Mouse (Mus musculus) embryonic facial prominence, embryonic 14.5 days (tissue): Measurements from ENCODE around the gene Anks1b. TPM values are rescaled to one million over a fixed set of nuclear protein-coding genes. Genes with fewer than 3 reads are reported as not detected.
A peak's percentile ranks its signal among the peaks of the same experiment; 100 is the strongest.

Source experiments
- ATAC-seq: fragments of 200-750 bp; cut with Nextera tagmentation; 2 replicates; pipeline ENCODE4 v1.8.0; 2017; ENCODE audit warnings: low read depth, moderate number of reproducible peaks, moderate TSS enrichment
- DNase-seq: peaks from one replicate; pipeline ENCODE4 v3.0.0-alpha.2; 2015; ENCODE audit warnings: low spot score
- H3K27ac ChIP-seq: fragments of 300-500 bp; sonication (generic); replicated peaks from 2 replicates; pipeline ENCODE4 v1.5.1; 2014; ENCODE audit warnings: low read depth, mild to moderate bottlenecking, low read length, moderate library complexity
- H3K27me3 ChIP-seq: fragments of 300-500 bp; sonication (generic); replicated peaks from 2 replicates; pipeline ENCODE4 v1.6.1; 2014; ENCODE audit warnings: low read length; ENCODE audit not compliant: control insufficient read depth, insufficient read depth
- H3K36me3 ChIP-seq: fragments of 300-500 bp; sonication (generic); 2 replicates; pipeline ENCODE4 v1.6.1; 2014; ENCODE audit warnings: low read length, mixed read lengths; ENCODE audit not compliant: control insufficient read depth, insufficient read depth
- H3K4me1 ChIP-seq: fragments of 300-500 bp; sonication (generic); 2 replicates; pipeline ENCODE4 v1.6.1; 2014; ENCODE audit warnings: antibody characterized with exemption, low read length; ENCODE audit not compliant: control insufficient read depth, insufficient read depth
- H3K4me2 ChIP-seq: fragments of 300-500 bp; sonication (generic); 2 replicates; pipeline ENCODE4 v1.6.1; 2014; ENCODE audit warnings: low read depth, mild to moderate bottlenecking, low read length, moderate library complexity, mixed read lengths
- H3K4me3 ChIP-seq: fragments of 300-500 bp; sonication (generic); 2 replicates; pipeline ENCODE4 v1.5.1; 2014; ENCODE audit warnings: low read depth, mild to moderate bottlenecking, low read length
- H3K9ac ChIP-seq: fragments of 300-500 bp; sonication (generic); 2 replicates; pipeline ENCODE4 v1.6.1; 2014; ENCODE audit warnings: low read depth, mild to moderate bottlenecking, low read length, moderate library complexity, mixed read lengths
- H3K9me3 ChIP-seq: fragments of 300-500 bp; sonication (generic); 2 replicates; pipeline ENCODE4 v1.6.1; 2016; ENCODE audit warnings: low read length; ENCODE audit not compliant: control insufficient read depth
- WGBS: fragments of 180-500 bp; shearing (Covaris S2); extraction: QIAGEN DNeasy Blood & Tissue Kit; methylation state at CpG from one replicate; pipeline ENCODE4 v1.1.7; 2014; 5-methylcytosine and 5-hydroxymethylcytosine counted together
- polyA plus RNA-seq: library from polyadenylated mRNA; unstranded; fragments of >200 nt; fragmentation: Nextera tagmentation; extraction: Ambion mirVana; gene quantifications from 2 replicates; pipeline ENCODE4 v1.2.1, GENCODE M21; 2014

The Anks1b gene
- polyA plus RNA-seq, 1 experiment from 2014 or later = 2.2 TPM

DNA sequence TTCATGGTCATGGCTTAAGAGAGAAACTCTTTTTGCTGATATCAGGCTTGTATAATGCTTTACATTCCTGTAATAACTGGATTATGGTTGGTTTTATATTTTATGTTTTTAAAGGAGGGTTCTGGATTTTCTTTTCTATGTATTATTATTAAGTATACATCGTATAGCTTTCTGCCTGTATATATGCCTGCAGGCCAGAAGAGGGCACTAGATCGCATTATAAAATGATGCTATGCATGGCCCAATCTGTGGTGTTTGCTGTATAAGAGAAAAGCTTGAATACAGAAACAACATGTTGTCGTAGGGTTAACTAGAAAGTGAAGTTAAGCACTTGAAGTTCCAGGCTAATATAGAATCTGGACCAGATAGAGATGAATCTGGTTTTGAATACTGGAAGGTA, 362.0 kb downstream of the Anks1b start:
- Histone ChIP-seq H3K36me3 (no peaks in the 10 kb centered on the region), H3K9me3 (no peaks in the 10 kb centered on the region), H3K4me3 (no peak overlapping the region), H3K27ac (no peak overlapping the region), H3K27me3 (no peaks in the 10 kb centered on the region), H3K9ac (no peak overlapping the region), H3K4me2 (no peak overlapping the region), H3K4me1 (no peaks in the 10 kb centered on the region)
- 64% methylated on average over 3 of the region's 3 CpGs for WGBS
- no peak for DNase-seq
- no peak for ATAC-seq

DNA sequence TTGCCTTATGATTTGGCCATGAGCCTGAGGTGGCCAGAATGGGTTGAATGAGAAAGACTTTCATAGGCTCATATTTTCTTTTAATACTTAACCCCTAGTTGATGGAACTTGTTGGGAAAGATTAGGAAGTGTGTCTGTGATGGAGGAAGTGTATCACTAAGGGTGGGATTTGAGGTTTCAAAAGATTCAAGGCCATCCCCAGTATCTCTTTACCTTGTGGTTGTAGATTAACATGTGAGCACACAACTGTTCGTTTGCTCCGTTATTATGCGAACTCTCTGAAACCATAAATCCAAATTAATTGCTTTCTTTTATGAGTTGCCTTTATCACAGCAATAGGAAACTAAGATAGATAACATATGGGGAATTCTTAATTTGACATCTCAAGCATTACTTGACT, 364.0 kb downstream of the Anks1b start:
- DNase-seq = no peak
- H3K9ac ChIP-seq = no peak overlapping the region
- no peak overlapping the region for H3K4me3 ChIP-seq
- no peaks in the 10 kb centered on the region for H3K9me3 ChIP-seq
- no peak overlapping the region for H3K4me2 ChIP-seq
- no peaks in the 10 kb centered on the region for H3K4me1 ChIP-seq
- WGBS = 96% methylated on average over 3 of the region's 3 CpGs
- H3K27ac ChIP-seq = no peak overlapping the region
- ATAC-seq = no peak
- no peaks in the 10 kb centered on the region for H3K36me3 ChIP-seq
- no peaks in the 10 kb centered on the region for H3K27me3 ChIP-seq

DNA sequence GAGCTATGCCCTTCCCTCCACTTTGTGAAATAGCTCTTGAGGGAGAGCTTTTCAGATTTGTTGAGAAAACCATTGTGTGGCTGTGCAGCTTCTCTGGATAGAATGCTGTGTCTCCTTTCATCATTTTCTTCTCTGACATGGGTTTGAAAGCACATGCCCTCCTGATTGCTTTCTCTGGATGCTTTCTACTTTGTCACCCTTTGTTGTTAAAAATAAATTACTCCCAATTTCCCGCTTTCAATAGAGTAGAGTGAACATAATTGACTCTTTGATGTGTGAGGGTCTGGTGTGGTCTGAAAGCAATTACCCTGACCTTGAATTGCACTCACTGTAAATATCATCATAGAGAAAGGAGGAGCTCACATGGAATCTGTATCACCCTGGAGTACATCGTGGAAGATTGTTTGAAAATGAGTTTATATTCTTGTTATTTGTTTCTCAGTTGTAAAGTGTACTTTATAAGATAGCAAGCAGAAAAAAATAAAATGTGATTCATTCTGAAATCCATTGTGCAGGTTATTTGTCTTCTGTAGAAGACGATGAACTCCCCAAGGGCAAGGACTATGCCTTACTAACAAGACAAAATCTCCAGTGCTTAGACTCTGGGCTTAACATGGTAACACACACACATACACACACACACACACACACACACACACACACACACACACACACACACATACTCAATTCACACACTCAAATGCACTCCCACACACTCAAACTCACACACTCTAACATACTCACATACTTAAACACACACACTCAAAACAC, 385.8 kb downstream of the Anks1b start:
- ATAC-seq (no peak), DNase-seq (no peak)
- Histone ChIP-seq H3K4me1 (no peaks in the 10 kb centered on the region), H3K4me3 (no peak overlapping the region), H3K27me3 (no peaks in the 10 kb centered on the region), H3K36me3 (no peaks in the 10 kb centered on the region), H3K9ac (no peak overlapping the region), H3K27ac (no peak overlapping the region), H3K4me2 (no peak overlapping the region), H3K9me3 (no peaks in the 10 kb centered on the region)
- WGBS = 47% methylated on average over 3 of the region's 3 CpGs

DNA sequence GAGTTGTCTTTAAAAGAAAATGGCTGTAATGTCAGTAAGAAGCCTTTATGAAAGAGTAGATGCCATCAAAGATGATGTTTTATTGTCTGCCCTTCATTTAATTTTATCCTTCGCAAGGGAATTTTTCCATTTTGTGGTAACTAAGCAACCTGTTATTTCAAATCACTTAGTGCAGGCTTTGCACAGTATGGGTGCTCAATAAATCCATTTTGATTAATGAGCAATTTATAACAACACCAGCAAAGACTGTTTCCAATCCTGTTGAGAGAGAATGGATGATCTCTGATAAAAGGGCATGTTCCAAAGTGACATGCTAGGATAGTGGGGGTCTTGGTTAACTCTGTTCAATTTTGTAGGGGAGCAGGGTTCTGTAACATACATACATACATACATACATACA, 398.0 kb downstream of the Anks1b start:
- no peaks in the 10 kb centered on the region for H3K36me3 ChIP-seq

DNA sequence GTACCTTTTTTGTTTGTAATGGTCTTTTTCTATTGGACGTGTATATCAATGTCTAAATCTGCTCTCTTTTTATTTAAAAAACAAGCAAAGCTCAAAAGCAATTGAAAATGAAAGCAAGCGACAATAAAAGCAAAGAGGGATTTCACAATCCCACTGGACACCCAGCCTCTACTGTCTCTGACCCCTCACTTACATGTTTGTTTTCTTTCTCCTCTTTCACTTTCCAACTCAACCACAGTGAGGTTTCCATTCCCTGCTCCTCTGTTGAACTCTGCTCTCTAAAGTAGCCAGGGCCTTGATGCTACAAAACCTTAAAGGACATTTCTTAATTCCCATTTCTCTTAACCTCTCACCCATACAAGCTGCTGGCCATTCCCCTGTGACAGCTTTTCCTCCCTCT, 400.0 kb downstream of the Anks1b start:
- DNase-seq = no peak
- Histone ChIP-seq H3K9ac (no peak overlapping the region), H3K4me2 (no peak overlapping the region), H3K9me3 (no peaks in the 10 kb centered on the region), H3K4me1 (no peaks in the 10 kb centered on the region), H3K4me3 (no peak overlapping the region), H3K27ac (no peak overlapping the region), H3K36me3 (no peaks in the 10 kb centered on the region), H3K27me3 (no peaks in the 10 kb centered on the region)
- no peak for ATAC-seq
- WGBS = 71% methylated on average over 2 of the region's 2 CpGs

More for the DNA sequence above, 398.0 kb downstream of the Anks1b start:
- Histone ChIP-seq H3K4me2 (no peak overlapping the region), H3K9me3 (no peaks in the 10 kb centered on the region), H3K27ac (no peak overlapping the region), H3K4me3 (no peak overlapping the region), H3K27me3 (no peaks in the 10 kb centered on the region), H3K9ac (no peak overlapping the region), H3K4me1 (no peaks in the 10 kb centered on the region)
- WGBS = 91% methylated on average over 1 of the region's 1 CpGs
- ATAC-seq = no peak
- no peak for DNase-seq

DNA sequence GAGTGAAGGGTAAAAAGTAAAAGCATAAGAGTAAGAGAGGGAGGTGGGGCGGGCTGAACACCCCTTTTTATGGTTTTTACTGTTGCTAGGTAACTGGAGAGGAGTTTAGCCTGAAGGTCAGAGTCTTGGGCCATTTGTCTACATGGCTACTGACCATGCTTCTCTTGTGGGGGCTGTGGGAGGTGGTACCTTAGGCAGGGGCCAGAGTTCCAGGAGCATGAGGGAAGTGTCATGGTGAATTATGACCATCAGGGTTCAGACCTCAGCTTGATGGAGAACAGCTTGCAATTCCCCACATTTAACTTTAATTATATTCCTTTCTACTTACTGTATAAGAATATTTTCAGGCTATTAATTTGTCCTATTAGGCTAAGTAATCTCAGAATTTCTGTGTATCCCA, 413.3 kb downstream of the Anks1b start:
- no peak overlapping the region for H3K4me3 ChIP-seq
- 65% methylated on average over 1 of the region's 1 CpGs for WGBS
- H3K9ac ChIP-seq = no peak overlapping the region

DNA sequence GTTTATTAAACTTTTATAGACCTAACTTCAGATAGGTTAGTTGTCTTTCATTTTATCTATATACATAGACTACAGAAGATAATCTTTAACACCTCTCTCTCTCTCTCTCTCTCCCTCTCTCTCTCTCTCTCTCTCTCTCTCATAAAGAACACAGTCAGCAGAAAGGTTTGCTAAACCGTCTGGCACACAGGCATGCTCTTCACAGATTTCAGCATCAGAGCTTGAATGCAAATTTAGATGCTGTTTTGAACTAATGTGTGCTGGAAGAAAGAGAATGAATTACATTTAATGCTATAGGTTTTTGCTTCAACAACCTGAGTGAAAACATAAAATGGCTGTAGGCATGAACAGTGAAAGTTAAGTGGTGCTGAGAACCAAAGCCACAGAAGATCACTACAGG, 429.9 kb downstream of the Anks1b start:
- H3K4me2 ChIP-seq = no peak overlapping the region
- no peak overlapping the region for H3K27ac ChIP-seq
- no peaks in the 10 kb centered on the region for H3K36me3 ChIP-seq
- ATAC-seq (no peak), DNase-seq (no peak)
- H3K9me3 ChIP-seq = no peaks in the 10 kb centered on the region
- H3K27me3 ChIP-seq = no peaks in the 10 kb centered on the region
- H3K9ac ChIP-seq = no peak overlapping the region
- no peaks in the 10 kb centered on the region for H3K4me1 ChIP-seq
- H3K4me3 ChIP-seq = no peak overlapping the region
- 60% methylated on average over 1 of the region's 1 CpGs for WGBS

More for the DNA sequence above, 413.3 kb downstream of the Anks1b start:
- H3K27me3 ChIP-seq = no peaks in the 10 kb centered on the region
- no peaks in the 10 kb centered on the region for H3K36me3 ChIP-seq
- DNase-seq = no peak
- no peaks in the 10 kb centered on the region for H3K9me3 ChIP-seq
- no peak for ATAC-seq
- H3K4me1 ChIP-seq = no peaks in the 10 kb centered on the region
- H3K27ac ChIP-seq = no peak overlapping the region
- no peak overlapping the region for H3K4me2 ChIP-seq

DNA sequence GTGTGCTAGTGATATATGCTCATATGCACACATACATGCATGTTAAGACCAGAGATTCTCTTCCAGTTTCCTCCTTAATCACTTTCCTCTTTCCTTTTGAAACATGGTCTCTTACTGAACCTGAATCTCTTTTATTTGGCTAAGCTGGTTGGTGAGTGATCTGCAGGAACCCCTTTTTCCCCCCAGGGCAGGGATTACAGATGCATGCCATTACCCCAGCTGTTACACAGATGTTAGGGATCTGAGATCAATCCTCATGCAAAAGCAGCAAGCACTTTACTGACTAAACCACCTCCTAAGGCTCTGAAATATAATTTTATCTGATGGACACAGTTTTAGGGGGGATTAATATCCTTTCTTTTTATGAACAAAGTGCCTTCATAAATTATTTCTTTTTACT, 432.8 kb downstream of the Anks1b start:
- no peaks in the 10 kb centered on the region for H3K9me3 ChIP-seq
- DNase-seq = peak; percentile 24
- H3K27me3 ChIP-seq = no peaks in the 10 kb centered on the region
- no peak for ATAC-seq
- H3K36me3 ChIP-seq = no peaks in the 10 kb centered on the region
- H3K4me3 ChIP-seq = no peak overlapping the region
- H3K27ac ChIP-seq = no peak overlapping the region
- H3K4me1 ChIP-seq = no peaks in the 10 kb centered on the region
- no peak overlapping the region for H3K4me2 ChIP-seq
- no peak overlapping the region for H3K9ac ChIP-seq

DNA sequence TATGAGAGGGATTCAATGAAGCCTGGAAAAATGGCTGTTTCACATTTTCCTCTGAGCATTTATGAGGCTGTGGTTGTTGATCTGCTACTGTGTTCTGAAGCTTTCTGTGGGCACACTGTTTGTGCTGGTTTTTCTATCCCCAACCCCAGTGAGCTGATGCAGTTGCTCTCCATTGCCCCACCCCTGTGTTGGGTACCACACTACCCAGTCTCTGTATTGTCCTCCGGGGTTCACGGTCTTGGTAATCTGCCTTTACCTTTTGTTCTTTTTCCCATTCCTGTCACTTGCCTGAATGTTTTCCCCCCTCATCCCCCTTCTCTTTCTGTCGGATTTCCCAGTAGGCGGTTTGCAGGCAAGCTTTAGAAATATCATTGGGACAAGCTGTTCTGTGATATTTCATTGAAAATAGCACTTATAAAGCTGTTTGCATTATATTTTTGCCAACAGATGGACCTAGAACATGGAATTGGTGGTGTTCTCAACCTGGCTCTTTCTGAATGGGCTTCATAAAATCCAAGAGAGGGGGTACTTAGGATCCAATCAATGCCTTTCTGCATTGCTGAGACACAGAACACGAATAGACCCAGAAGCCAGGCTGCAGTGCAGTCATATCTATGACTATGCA, 434.7 kb downstream of the Anks1b start:
- Histone ChIP-seq H3K4me2 (no peak overlapping the region), H3K27me3 (no peaks in the 10 kb centered on the region), H3K36me3 (no peaks in the 10 kb centered on the region), H3K4me1 (no peaks in the 10 kb centered on the region), H3K9me3 (no peaks in the 10 kb centered on the region), H3K4me3 (no peak overlapping the region), H3K9ac (no peak overlapping the region), H3K27ac (no peak overlapping the region)
- 75% methylated on average over 5 of the region's 5 CpGs for WGBS
- DNase-seq (no peak), ATAC-seq (no peak)
